Mouse (Mus musculus) kidney, adult 9 months (tissue): ENCODE data around the gene Ubash3a.
A peak's percentile ranks its signal among the peaks of the same experiment; 100 is the strongest.

Experiments used
- DNase-seq: peaks from one replicate; pipeline ENCODE4 v3.0.0; 2022

Gene Ubash3a

GRCm38 (mm10) chr17:31207771-31208334 is at the start of gene Ubash3a:
Gene Ubash3a (plus strand): TSS chr17:31207873.
- no peak for DNase-seq

- no peak for DNase-seq
Measured at GRCm38 (mm10) chr17:31157921-31158320, 49.8 kb upstream of the Ubash3a start.

- DNase-seq: peak; percentile 71
Measured at GRCm38 (mm10) chr17:31160291-31160690, 47.4 kb upstream of the Ubash3a start.

- DNase-seq: peak; percentile 27
Measured at GRCm38 (mm10) chr17:31162607-31163006, 45.1 kb upstream of the Ubash3a start.

GRCm38 (mm10) chr17:31163821-31164220 is 43.9 kb upstream of the Ubash3a start:
- no peak for DNase-seq

- no peak for DNase-seq
Measured at GRCm38 (mm10) chr17:31165127-31165526, 42.5 kb upstream of the Ubash3a start, which contains the start of gene Tff1. Gene Tff1 (minus strand): TSS chr17:31165277.

- no peak for DNase-seq
Measured at GRCm38 (mm10) chr17:31169796-31170195, 37.9 kb upstream of the Ubash3a start.

- no peak for DNase-seq
Measured at GRCm38 (mm10) chr17:31176321-31176720, 31.4 kb upstream of the Ubash3a start.

GRCm38 (mm10) chr17:31181490-31181889 is 26.2 kb upstream of the Ubash3a start:
- DNase-seq: no peak

- no peak for DNase-seq
Measured at GRCm38 (mm10) chr17:31183180-31183974, 24.3 kb upstream of the Ubash3a start.

- no peak for DNase-seq
Measured at GRCm38 (mm10) chr17:31184269-31184990, 23.2 kb upstream of the Ubash3a start.

- DNase-seq: peak; percentile 77
Measured at GRCm38 (mm10) chr17:31187370-31187769, 20.3 kb upstream of the Ubash3a start.

- DNase-seq: no peak
Measured at GRCm38 (mm10) chr17:31191825-31192224, 15.8 kb upstream of the Ubash3a start.

GRCm38 (mm10) chr17:31192663-31193062 is 15.0 kb upstream of the Ubash3a start:
- no peak for DNase-seq

- no peak for DNase-seq
Measured at GRCm38 (mm10) chr17:31193360-31193759, 14.3 kb upstream of the Ubash3a start.

- DNase-seq: no peak
Measured at GRCm38 (mm10) chr17:31195207-31195606, 12.5 kb upstream of the Ubash3a start.

GRCm38 (mm10) chr17:31196283-31196682 is 11.4 kb upstream of the Ubash3a start:
- DNase-seq: no peak

GRCm38 (mm10) chr17:31198877-31199276 is 8.8 kb upstream of the Ubash3a start, which contains the start of gene Tmprss3:
Gene Tmprss3 (minus strand): TSS chr17:31198977.
- DNase-seq: no peak

GRCm38 (mm10) chr17:31208654-31209053 is 981 bp downstream of the Ubash3a start:
- DNase-seq: no peak

GRCm38 (mm10) chr17:31209376-31209930 is 1.8 kb downstream of the Ubash3a start:
- no peak for DNase-seq

GRCm38 (mm10) chr17:31210299-31210698 is 2.6 kb downstream of the Ubash3a start:
- DNase-seq: no peak

GRCm38 (mm10) chr17:31211881-31212280 is 4.2 kb downstream of the Ubash3a start:
- DNase-seq: no peak
